Mouse (Mus musculus) urinary bladder, adult 18-20 months (tissue): Measurements from ENCODE around the gene Krt28.

ENCODE experiments used
- DNase-seq, 2 experiments: peaks; one replicate each; pipeline ENCODE4 v3.0.0; 2022; ENCODE audit warnings: low spot score in 2 of 2, mixed read lengths in 2 of 2

Gene Krt28

GRCm38 (mm10) chr11:99374803-99375202 lies at the start of gene Krt28:
Gene Krt28 (minus strand): TSS chr11:99374903.
- DNase-seq = no peak

GRCm38 (mm10) chr11:99422159-99422558 lies 47.5 kb upstream of the Krt28 start, which contains the start of gene Krt12:
Gene Krt12 (minus strand): TSS chr11:99422259.
- DNase-seq = no peak

GRCm38 (mm10) chr11:99420586-99420985 lies 45.9 kb upstream of the Krt28 start:
- DNase-seq = no peak

- DNase-seq = no peak
Measured at GRCm38 (mm10) chr11:99417819-99418218, 43.1 kb upstream of the Krt28 start.

- DNase-seq = no peak
Measured at GRCm38 (mm10) chr11:99416902-99417301, 42.2 kb upstream of the Krt28 start.

- DNase-seq = no peak
Measured at GRCm38 (mm10) chr11:99414463-99415147, 39.9 kb upstream of the Krt28 start.

GRCm38 (mm10) chr11:99413247-99413646 lies 38.5 kb upstream of the Krt28 start:
- DNase-seq = no peak

- DNase-seq = no peak
Measured at GRCm38 (mm10) chr11:99406186-99406585, 31.5 kb upstream of the Krt28 start.

GRCm38 (mm10) chr11:99399956-99400549 lies 25.4 kb upstream of the Krt28 start:
- DNase-seq = no peak

GRCm38 (mm10) chr11:99398832-99399231 lies 24.1 kb upstream of the Krt28 start:
- DNase-seq = no peak

GRCm38 (mm10) chr11:99398084-99398483 lies 23.4 kb upstream of the Krt28 start:
- no peak for DNase-seq

- no peak for DNase-seq
Measured at GRCm38 (mm10) chr11:99396661-99397060, 22.0 kb upstream of the Krt28 start.

GRCm38 (mm10) chr11:99396034-99396433 lies 21.3 kb upstream of the Krt28 start:
- DNase-seq = no peak

- no peak for DNase-seq
Measured at GRCm38 (mm10) chr11:99392492-99392891, 17.8 kb upstream of the Krt28 start.

- no peak for DNase-seq
Measured at GRCm38 (mm10) chr11:99391375-99391774, 16.7 kb upstream of the Krt28 start.

GRCm38 (mm10) chr11:99390866-99391265 lies 16.2 kb upstream of the Krt28 start:
- no peak for DNase-seq

GRCm38 (mm10) chr11:99389264-99389663 lies 14.6 kb upstream of the Krt28 start, which contains the start of gene Krt10:
Gene Krt10 (minus strand): TSS chr11:99389364.
- no peak for DNase-seq

- no peak for DNase-seq
Measured at GRCm38 (mm10) chr11:99388661-99389060, 14.0 kb upstream of the Krt28 start.

- peak; percentile 64 to 87 for DNase-seq
Measured at GRCm38 (mm10) chr11:99385813-99386721, 11.4 kb upstream of the Krt28 start.

- DNase-seq = peak; percentile 51 to 53
Measured at GRCm38 (mm10) chr11:99379568-99379967, 4.9 kb upstream of the Krt28 start.

- DNase-seq = no peak
Measured at GRCm38 (mm10) chr11:99369853-99370451, 4.8 kb downstream of the Krt28 start.

- DNase-seq = no peak
Measured at GRCm38 (mm10) chr11:99369229-99369628, 5.5 kb downstream of the Krt28 start.
